Mouse (Mus musculus) intestine, postnatal 0 days (tissue): ENCODE data around the gene Gm28036. TPM values are rescaled to one million over a fixed set of nuclear protein-coding genes. Genes with fewer than 3 reads are reported as not detected.
A peak's percentile ranks its signal among the peaks of the same experiment; 100 is the strongest.

ENCODE experiments used
- ATAC-seq: fragments of 200-750 bp; cut with Nextera tagmentation; 2 replicates; pipeline ENCODE4 v1.8.0; 2017; ENCODE audit warnings: mild to moderate bottlenecking, moderate TSS enrichment, moderate library complexity
- H3K27ac ChIP-seq: fragments of 300-500 bp; sonication (generic); 2 replicates; pipeline ENCODE4 v1.5.1; 2014; ENCODE audit warnings: mild to moderate bottlenecking, low read depth, low read length, moderate library complexity
- H3K27me3 ChIP-seq: fragments of 300-500 bp; sonication (generic); replicated peaks from 2 replicates; pipeline ENCODE4 v1.6.1; 2014; ENCODE audit warnings: low read length, mixed read lengths; ENCODE audit not compliant: control insufficient read depth, insufficient read depth
- H3K36me3 ChIP-seq: fragments of 300-500 bp; sonication (generic); 2 replicates; pipeline ENCODE4 v1.6.1; 2014; ENCODE audit warnings: mild to moderate bottlenecking, moderate library complexity; ENCODE audit not compliant: control insufficient read depth, insufficient read depth
- H3K4me1 ChIP-seq: fragments of 300-500 bp; sonication (generic); replicated peaks from 2 replicates; pipeline ENCODE4 v1.6.1; 2014; ENCODE audit warnings: antibody characterized with exemption, low read length, mixed read lengths; ENCODE audit not compliant: control insufficient read depth, insufficient read depth
- H3K4me2 ChIP-seq: fragments of 300-500 bp; sonication (generic); replicated peaks from 2 replicates; pipeline ENCODE4 v1.6.1; 2014; ENCODE audit warnings: low read depth, mild to moderate bottlenecking, moderate library complexity
- H3K4me3 ChIP-seq: fragments of 300-500 bp; sonication (generic); 2 replicates; pipeline ENCODE4 v1.5.1; 2014; ENCODE audit warnings: low read depth, low read length
- H3K9ac ChIP-seq: fragments of 300-500 bp; sonication (generic); 2 replicates; pipeline ENCODE4 v1.6.1; 2014; ENCODE audit warnings: mild to moderate bottlenecking, low read depth, low read length
- H3K9me3 ChIP-seq: fragments of 300-500 bp; sonication (generic); 2 replicates; pipeline ENCODE4 v1.6.1; 2016; ENCODE audit warnings: mixed run types; ENCODE audit not compliant: control insufficient read depth
- CTCF ChIP-seq: sonication (generic); IDR thresholded peaks from 2 replicates; pipeline ENCODE4 v1.5.1; 2016; ENCODE audit warnings: low read depth, mild to moderate bottlenecking, control low read depth, antibody characterized with exemption, moderate library complexity
- WGBS: fragments of 180-500 bp; shearing (Covaris S2); extraction: QIAGEN DNeasy Blood & Tissue Kit; methylation state at CpG from one replicate; pipeline ENCODE4 v1.1.7; 2014; 5-methylcytosine and 5-hydroxymethylcytosine counted together
- polyA plus RNA-seq: library from polyadenylated mRNA; unstranded; fragments of >200 nt; fragmentation: Nextera tagmentation; extraction: Ambion mirVana; gene quantifications from 2 replicates; pipeline ENCODE4 v1.2.1, GENCODE M21; 2015

Gene Gm28036
- polyA plus RNA-seq, 1 experiment from 2014 or later: 1.5 TPM

DNA sequence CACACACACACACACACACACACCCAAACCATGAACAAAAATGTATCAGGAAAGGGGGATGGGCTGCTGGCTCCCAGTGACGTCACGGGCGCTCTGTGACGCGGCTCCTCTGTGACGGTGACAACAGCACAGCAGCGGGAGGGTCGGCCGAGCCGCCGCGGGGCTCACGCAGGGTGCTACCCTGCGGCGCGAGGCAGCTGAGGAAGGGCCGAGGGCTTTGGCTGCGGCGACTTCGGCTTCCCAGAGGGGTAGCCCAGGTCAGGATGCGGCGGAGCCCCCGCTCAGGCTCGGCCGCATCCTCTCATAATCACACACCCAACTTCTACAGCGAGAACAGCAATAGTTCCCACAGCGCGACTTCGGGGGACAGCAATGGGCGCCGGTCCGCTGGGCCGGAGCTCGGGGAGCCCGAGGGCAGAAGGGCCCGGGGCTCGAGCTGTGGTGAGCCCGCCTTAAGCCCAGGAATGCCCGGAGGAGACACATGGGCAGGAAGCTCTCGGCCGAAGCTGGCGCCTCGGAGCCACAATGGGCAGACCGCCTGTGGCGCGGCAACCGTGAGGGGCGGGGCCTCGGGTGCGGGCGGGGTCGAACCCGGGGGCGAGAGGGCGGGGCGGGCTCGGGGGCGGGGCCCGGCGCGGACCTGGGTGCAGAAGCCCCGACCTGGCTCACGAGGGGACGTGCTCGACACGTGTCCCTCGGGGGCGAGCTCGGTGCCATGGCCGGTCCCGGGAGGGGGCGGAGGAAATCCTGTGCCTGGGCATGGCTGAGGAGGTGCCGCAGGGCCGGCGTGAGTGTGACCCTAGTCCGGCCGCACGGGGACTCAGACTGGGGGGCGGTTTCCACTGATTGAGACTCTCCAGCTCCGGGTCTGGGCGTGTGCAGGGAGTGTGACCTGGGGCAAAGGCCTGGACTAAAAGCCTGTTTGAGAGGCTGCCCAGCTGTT is 61.5 kb downstream of the Gm28036 start, which contains the start of gene Spag4:
Gene Spag4, plus strand, starts transcription at position 77 of the 943 bp plus-strand sequence.
- H3K4me3 ChIP-seq: peak within 1 kb of the TSS; percentile 65
- H3K4me2 ChIP-seq: peak within 1 kb of the TSS; percentile 99
- WGBS: under 1% methylated on average over 75 of the region's 81 CpGs
- H3K27ac ChIP-seq: peak within 1 kb of the TSS; percentile 31; the same call in 1 of the 2 replicates
- peaks cover 6% of the 10 kb centered on the region; the same call in 1 of the 2 replicates for H3K36me3 ChIP-seq
- peak; percentile 69 for ATAC-seq
- TF ChIP-seq CTCF: no peak
- no peaks in the 10 kb centered on the region; the same call in 1 of the 2 replicates for H3K4me1 ChIP-seq
- H3K27me3 ChIP-seq: no peaks in the 10 kb centered on the region
- peak within 1 kb of the TSS; percentile 50 for H3K9ac ChIP-seq
- no peaks in the 10 kb centered on the region for H3K9me3 ChIP-seq

DNA sequence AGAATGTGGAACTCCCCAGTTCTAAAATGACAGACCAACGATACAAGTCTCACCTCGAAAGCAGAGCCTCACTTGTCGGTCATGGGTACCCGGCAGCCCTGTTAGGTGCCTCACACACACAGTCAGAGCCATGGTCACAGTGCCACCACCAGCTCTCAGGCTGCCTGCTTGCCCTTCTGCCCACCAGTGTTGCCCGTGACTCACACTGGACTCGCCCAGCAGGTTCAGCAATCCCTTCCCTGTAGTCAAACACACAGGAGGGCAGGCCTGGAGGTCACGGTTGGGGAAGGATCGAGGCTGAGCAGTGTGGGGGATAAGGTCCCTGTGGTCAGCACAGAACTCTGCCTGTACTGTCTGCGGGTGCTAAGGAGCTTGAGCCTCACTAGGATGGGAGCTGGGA is 74.1 kb downstream of the Gm28036 start, which contains the start of gene Fer1l4:
Gene Fer1l4, minus strand, starts transcription at position 132 of the 400 bp plus-strand sequence.
- Histone ChIP-seq H3K27ac (no peak within 1 kb of the TSS), H3K4me1 (no peaks in the 10 kb centered on the region), H3K4me2 (no peak within 1 kb of the TSS), H3K36me3 (no peaks in the 10 kb centered on the region), H3K27me3 (no peaks in the 10 kb centered on the region), H3K9ac (no peak within 1 kb of the TSS), H3K9me3 (no peaks in the 10 kb centered on the region), H3K4me3 (no peak within 1 kb of the TSS)
- no peak for TF ChIP-seq CTCF
- no peak for ATAC-seq
- 64% methylated on average over 9 of the region's 9 CpGs for WGBS

DNA sequence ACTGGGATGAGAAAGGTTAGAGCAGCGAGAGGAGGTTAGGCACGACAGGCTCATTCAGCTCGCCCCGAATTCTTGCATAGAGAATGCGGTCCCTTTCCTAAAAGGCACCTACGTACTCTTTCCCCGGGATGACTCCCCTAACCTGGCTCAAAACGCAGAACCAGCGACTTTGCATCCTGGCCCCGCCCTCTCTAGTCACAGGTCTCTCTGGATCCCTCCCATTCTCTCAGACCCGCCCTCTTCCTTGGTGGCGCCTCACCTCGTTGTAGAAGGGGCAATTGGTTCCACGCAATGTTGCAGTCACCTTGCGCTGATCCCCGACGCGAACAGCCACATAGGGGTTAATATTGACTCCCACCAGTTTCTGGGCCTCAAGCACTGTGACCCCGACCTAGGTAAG is 79.0 kb downstream of the Gm28036 start:
- Histone ChIP-seq H3K9me3 (no peaks in the 10 kb centered on the region), H3K27me3 (no peaks in the 10 kb centered on the region; the same call in 1 of the 2 replicates), H3K4me2 (peak overlapping the region; percentile 63), H3K9ac (no peak overlapping the region), H3K4me1 (no peaks in the 10 kb centered on the region), H3K27ac (no peak overlapping the region), H3K36me3 (no peaks in the 10 kb centered on the region), H3K4me3 (peak overlapping the region; percentile 16; the same call in 1 of the 2 replicates)
- TF ChIP-seq CTCF: no peak
- WGBS: 6% methylated on average over 19 of the region's 19 CpGs
- peak; percentile 33; the same call in 1 of the 2 replicates for ATAC-seq

DNA sequence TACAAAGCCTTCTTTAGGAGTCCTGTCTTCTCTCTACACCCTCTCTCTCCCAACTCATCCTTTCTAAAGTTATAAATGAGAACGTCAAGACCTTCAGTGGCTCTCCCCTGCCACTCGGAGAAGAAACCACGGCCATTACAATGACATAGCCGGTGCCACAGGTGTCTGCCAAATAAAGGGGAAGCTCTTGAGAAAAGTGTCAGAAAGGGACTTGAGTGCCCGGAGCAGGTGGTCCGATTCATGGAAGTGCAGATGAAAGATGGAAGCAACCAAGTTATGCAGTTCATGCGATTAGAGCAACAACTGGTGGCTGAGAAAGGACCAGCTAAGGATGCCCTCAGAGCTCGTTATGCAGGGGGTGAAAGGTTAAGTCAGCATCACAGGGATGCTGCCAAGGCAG is 84.0 kb downstream of the Gm28036 start:
- no peak overlapping the region for H3K27ac ChIP-seq
- no peak for ATAC-seq
- H3K9ac ChIP-seq: no peak overlapping the region
- no peaks in the 10 kb centered on the region for H3K4me1 ChIP-seq
- H3K9me3 ChIP-seq: no peaks in the 10 kb centered on the region
- no peaks in the 10 kb centered on the region for H3K36me3 ChIP-seq
- 83% methylated on average over 8 of the region's 8 CpGs for WGBS
- H3K4me2 ChIP-seq: no peak overlapping the region
- H3K27me3 ChIP-seq: no peaks in the 10 kb centered on the region; the same call in 1 of the 2 replicates
- no peak for TF ChIP-seq CTCF
- no peak overlapping the region for H3K4me3 ChIP-seq

DNA sequence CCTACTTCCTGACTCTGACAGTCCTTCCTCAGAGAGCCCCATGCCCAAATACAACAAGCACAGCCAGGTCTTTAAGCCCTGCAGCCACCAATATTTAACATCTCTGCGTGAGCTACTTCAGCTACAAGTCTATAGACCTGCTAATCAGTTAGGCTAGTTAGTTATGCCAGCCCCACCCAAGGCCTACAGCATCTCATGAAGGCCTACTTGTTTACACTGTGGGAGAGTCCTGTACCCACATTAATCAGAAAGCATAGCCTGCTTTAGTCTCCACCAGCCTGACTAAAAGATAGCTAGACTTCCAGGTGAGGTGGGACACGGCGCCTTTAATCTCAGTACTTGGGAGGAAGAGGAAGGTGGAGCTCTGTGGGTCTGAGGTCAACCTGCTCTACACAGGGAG is 87.5 kb downstream of the Gm28036 start:
- ATAC-seq: no peak
- no peak overlapping the region for H3K9ac ChIP-seq
- H3K27me3 ChIP-seq: no peaks in the 10 kb centered on the region
- no peak overlapping the region for H3K4me3 ChIP-seq
- H3K27ac ChIP-seq: no peak overlapping the region
- H3K4me1 ChIP-seq: no peaks in the 10 kb centered on the region
- WGBS: 69% methylated on average over 3 of the region's 3 CpGs
- no peak overlapping the region for H3K4me2 ChIP-seq
- no peak for TF ChIP-seq CTCF
- H3K9me3 ChIP-seq: no peaks in the 10 kb centered on the region
- no peaks in the 10 kb centered on the region for H3K36me3 ChIP-seq

DNA sequence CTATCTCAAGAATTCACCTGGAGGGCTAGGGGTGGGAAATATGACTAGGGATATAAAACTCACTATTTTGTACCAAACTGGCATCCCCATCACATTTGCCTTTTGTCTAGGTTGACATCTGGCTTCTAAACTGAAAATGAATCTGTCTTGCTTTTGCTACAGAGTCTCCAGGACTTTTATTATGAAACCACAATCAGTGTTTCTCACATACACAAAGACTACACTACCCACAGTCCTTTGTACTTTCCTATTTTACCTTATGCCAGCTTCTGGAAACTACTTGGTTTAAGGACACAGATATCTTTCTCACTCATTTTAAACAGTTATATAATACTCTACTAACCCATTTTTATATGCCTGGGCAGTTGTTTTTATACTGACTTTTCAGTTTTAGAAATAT is 101.4 kb downstream of the Gm28036 start:
- Histone ChIP-seq H3K27ac (no peak overlapping the region), H3K4me2 (no peak overlapping the region), H3K27me3 (no peaks in the 10 kb centered on the region), H3K4me3 (no peak overlapping the region), H3K9ac (no peak overlapping the region), H3K36me3 (no peaks in the 10 kb centered on the region), H3K9me3 (no peaks in the 10 kb centered on the region), H3K4me1 (no peaks in the 10 kb centered on the region)
- TF ChIP-seq CTCF: no peak
- ATAC-seq: no peak

Other genes starting within 250 kb of the Gm28036 start
- 39.5 and 40.4 TPM in 2 replicates for gene Uqcc1, start 196.8 kb downstream of the Gm28036 start, polyA plus RNA-seq
- gene Gm15557, start 186.4 kb downstream of the Gm28036 start, polyA plus RNA-seq: not detected in 2 replicates
- 0.26 and 1.0 TPM in 2 replicates for gene Gdf5, start 181.7 kb downstream of the Gm28036 start, polyA plus RNA-seq
- 4.0 and 5.9 TPM in 2 replicates for gene Cep250, start 170.6 kb downstream of the Gm28036 start, polyA plus RNA-seq
- gene 6430550D23Rik, start 119.1 kb downstream of the Gm28036 start, polyA plus RNA-seq: 0.59 and 1.5 TPM in 2 replicates
- gene Ergic3, start 119.0 kb downstream of the Gm28036 start, polyA plus RNA-seq: 227 and 235 TPM in 2 replicates
- 0.10 and 0.18 TPM in 2 replicates for gene Fer1l4, start 74.1 kb downstream of the Gm28036 start, polyA plus RNA-seq
- 0.21 and 0.69 TPM in 2 replicates for gene Spag4, start 61.9 kb downstream of the Gm28036 start, polyA plus RNA-seq
- 17.3 and 19.0 TPM in 2 replicates for gene Cpne1, start 15.1 kb downstream of the Gm28036 start, polyA plus RNA-seq
- gene Rbm12, start 15.1 kb downstream of the Gm28036 start, polyA plus RNA-seq: 8.6 and 9.3 TPM in 2 replicates
- 424 and 433 TPM in 2 replicates for gene Romo1, start 16.9 kb upstream of the Gm28036 start, polyA plus RNA-seq
- 41.1 and 44.8 TPM in 2 replicates for gene Nfs1, start 17.1 kb upstream of the Gm28036 start, polyA plus RNA-seq
- 326 and 348 TPM in 2 replicates for gene Rbm39, start 53.1 kb upstream of the Gm28036 start, polyA plus RNA-seq
- gene Phf20, start 69.4 kb upstream of the Gm28036 start, polyA plus RNA-seq: 20.9 and 24.2 TPM in 2 replicates
- gene Cnbd2, start 185.2 kb upstream of the Gm28036 start, polyA plus RNA-seq: 9.4 and 9.6 TPM in 2 replicates
- gene Scand1, start 185.6 kb upstream of the Gm28036 start, polyA plus RNA-seq: 187 and 200 TPM in 2 replicates